Mouse (Mus musculus) heart, embryonic 15.5 days (tissue): ENCODE data around the gene Rab19. TPM values are rescaled to one million over a fixed set of nuclear protein-coding genes. Genes with fewer than 3 reads are reported as not detected.
"Not testable (repeated sequence)": the region's sequence is repeated elsewhere in the genome, so short reads cannot be mapped to it uniquely, and the experiment has no call there.

Experiments
- ATAC-seq: fragments of 200-750 bp; cut with Nextera tagmentation; replicated peaks from 2 replicates; pipeline ENCODE4 v1.8.0; 2017; ENCODE audit warnings: low read depth, moderate TSS enrichment; ENCODE audit not compliant: insufficient number of reproducible peaks, insufficient read depth, low FRiP score
- H3K27ac ChIP-seq: fragments of 300-500 bp; sonication (generic); 2 replicates; pipeline ENCODE4 v1.5.1; 2015; ENCODE audit warnings: mild to moderate bottlenecking, inconsistent platforms
- H3K27me3 ChIP-seq: fragments of 300-500 bp; sonication (generic); 2 replicates; pipeline ENCODE4 v1.6.1; 2015; ENCODE audit warnings: inconsistent platforms
- H3K36me3 ChIP-seq: fragments of 300-500 bp; sonication (generic); 2 replicates; pipeline ENCODE4 v1.6.1; 2015; ENCODE audit warnings: mild to moderate bottlenecking, inconsistent platforms
- H3K4me1 ChIP-seq: fragments of 300-500 bp; sonication (generic); replicated peaks from 2 replicates; pipeline ENCODE4 v1.6.1; 2015; ENCODE audit warnings: inconsistent platforms
- H3K4me2 ChIP-seq: fragments of 300-500 bp; sonication (generic); 2 replicates; pipeline ENCODE4 v1.6.1; 2015; ENCODE audit warnings: inconsistent platforms, mild to moderate bottlenecking, moderate library complexity
- H3K4me3 ChIP-seq: fragments of 300-500 bp; sonication (generic); 2 replicates; pipeline ENCODE4 v1.5.1; 2015; ENCODE audit warnings: mild to moderate bottlenecking, inconsistent platforms
- H3K9ac ChIP-seq: fragments of 300-500 bp; sonication (generic); 2 replicates; pipeline ENCODE4 v1.6.1; 2015; ENCODE audit warnings: mild to moderate bottlenecking, inconsistent platforms
- H3K9me3 ChIP-seq: fragments of 300-500 bp; sonication (generic); replicated peaks from 2 replicates; pipeline ENCODE4 v1.6.1; 2016; ENCODE audit warnings: inconsistent platforms
- whole genome bisulfite sequencing: fragments of 180-500 bp; shearing (Covaris S2); methylation state at CpG from one replicate; pipeline ENCODE4 v1.1.7; 2015; ENCODE audit warnings: mixed read lengths; 5-methylcytosine and 5-hydroxymethylcytosine counted together
- polyA plus RNA-seq: library from polyadenylated mRNA; unstranded; fragments of >200 nt; fragmentation: Nextera tagmentation; extraction: Ambion mirVana; gene quantifications from 2 replicates; pipeline ENCODE4 v1.2.1, GENCODE M21; 2015

Gene Rab19
- polyA plus RNA-seq, 1 experiment from 2014 or later, result 0.50 TPM

DNA sequence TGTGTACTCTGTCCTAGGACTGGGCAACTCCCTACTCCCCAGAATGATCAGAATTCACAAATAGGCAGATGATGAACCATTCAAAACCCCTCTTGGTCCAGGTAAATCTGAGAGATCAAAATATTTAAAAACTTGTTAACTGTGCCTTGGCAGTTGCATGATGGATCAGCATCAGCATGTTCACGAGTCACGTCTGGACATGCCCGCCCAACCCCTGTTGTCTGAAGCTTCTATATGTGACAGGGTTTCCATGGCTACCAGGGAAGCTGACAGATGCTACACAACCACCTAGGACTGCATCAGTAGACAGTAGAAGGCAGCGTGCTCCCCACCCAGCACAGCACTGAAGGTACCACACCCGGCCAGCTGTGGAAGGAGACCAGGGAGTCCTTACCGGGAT, 32.0 kb upstream of the Rab19 start:
- Histone ChIP-seq H3K4me1 (no peaks in the 10 kb centered on the region), H3K9me3 (no peaks in the 10 kb centered on the region), H3K27ac (no peak overlapping the region), H3K36me3 (peaks cover 50% of the 10 kb centered on the region), H3K27me3 (no peaks in the 10 kb centered on the region), H3K4me3 (no peak overlapping the region), H3K9ac (no peak overlapping the region), H3K4me2 (no peak overlapping the region)
- 83% methylated on average over 6 of the region's 6 CpGs for WGBS
- no peak for ATAC-seq

GRCm38 (mm10) chr6:39359207-39359606, 21.8 kb upstream of the Rab19 start:
- H3K4me1 ChIP-seq, H3K4me3 ChIP-seq, H3K27me3 ChIP-seq, H3K9ac ChIP-seq, H3K9me3 ChIP-seq, H3K27ac ChIP-seq, ATAC-seq, H3K4me2 ChIP-seq: not testable (repeated sequence)
- 91% methylated on average over 9 of the region's 9 CpGs for WGBS
- peaks cover 49% of the 10 kb centered on the region for H3K36me3 ChIP-seq

DNA sequence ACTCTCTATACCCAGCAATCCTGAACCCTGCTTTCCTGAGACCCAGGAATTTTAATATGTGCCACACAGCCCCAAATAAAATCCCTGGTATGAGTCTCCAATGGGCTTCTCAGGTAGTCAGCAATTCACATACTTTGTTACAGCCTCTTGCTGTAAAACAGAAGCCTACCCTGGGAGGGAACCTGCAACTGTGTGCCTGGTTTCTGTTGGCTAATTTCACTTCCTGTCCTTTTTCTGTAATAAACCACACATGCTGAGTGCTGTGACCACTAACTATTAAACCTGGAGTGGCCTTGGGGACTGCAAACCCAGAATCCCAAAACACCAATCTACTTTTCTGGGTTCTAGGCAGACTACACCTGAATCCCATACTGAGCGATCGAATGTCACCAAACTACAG, 18.3 kb upstream of the Rab19 start:
- Histone ChIP-seq H3K36me3 (peaks cover 35% of the 10 kb centered on the region; the same call in 1 of the 2 replicates), H3K4me3 (no peak overlapping the region), H3K27me3 (no peaks in the 10 kb centered on the region), H3K9me3 (no peaks in the 10 kb centered on the region), H3K4me1 (no peaks in the 10 kb centered on the region), H3K9ac (no peak overlapping the region), H3K27ac (no peak overlapping the region), H3K4me2 (no peak overlapping the region)
- ATAC-seq, result no peak
- WGBS, result 96% methylated on average over 2 of the region's 2 CpGs

DNA sequence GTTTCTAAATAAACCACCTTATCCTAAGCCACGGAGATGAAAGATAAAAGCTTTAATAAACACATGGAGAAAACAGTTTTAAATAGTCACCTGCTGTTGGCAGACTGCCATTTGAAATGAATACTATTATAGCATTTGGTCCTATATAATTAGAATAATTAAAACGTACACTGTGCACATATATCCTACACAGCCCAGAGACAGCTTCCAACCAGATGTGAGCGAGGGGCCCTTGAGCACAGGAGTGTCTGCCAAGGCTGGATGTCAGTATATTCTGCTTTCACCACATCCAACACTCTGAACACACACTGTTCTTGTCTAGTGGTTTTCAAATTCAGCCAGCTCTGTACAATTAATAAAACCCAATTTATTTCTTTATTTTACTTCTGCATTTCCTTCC, 11.3 kb upstream of the Rab19 start:
- WGBS, result 73% methylated on average over 3 of the region's 3 CpGs
- no peaks in the 10 kb centered on the region for H3K9me3 ChIP-seq
- ATAC-seq, result no peak
- H3K4me2 ChIP-seq, result no peak overlapping the region
- no peak overlapping the region for H3K4me3 ChIP-seq
- H3K36me3 ChIP-seq, result peaks cover 16% of the 10 kb centered on the region
- H3K27ac ChIP-seq, result no peak overlapping the region
- H3K27me3 ChIP-seq, result no peaks in the 10 kb centered on the region
- 0 out of 2 replicates have a peak, but pooled peaks cover 7% of the 10 kb centered on the region for H3K4me1 ChIP-seq
- no peak overlapping the region for H3K9ac ChIP-seq

DNA sequence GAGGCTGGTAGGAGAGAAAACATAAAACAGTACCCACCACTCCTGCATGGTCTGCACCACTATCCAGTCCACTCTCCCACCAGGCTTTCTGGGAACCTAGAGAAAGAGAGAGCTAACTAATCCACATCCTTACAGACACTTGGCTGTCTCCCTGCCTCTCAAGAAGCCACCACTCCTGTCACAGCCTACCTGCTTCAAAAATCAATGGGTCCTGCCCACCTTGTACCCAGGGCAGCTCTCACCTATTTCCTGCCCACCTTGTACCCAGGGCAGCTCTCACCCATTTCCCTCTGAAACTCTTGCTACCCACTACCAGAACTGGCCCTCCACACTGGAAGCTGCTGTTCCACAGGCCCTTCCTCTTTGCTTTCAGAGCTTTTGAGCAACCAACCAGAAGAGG, 8.9 kb upstream of the Rab19 start:
- no peak for ATAC-seq
- Histone ChIP-seq H3K9ac (no peak overlapping the region), H3K27ac (no peak overlapping the region)

DNA sequence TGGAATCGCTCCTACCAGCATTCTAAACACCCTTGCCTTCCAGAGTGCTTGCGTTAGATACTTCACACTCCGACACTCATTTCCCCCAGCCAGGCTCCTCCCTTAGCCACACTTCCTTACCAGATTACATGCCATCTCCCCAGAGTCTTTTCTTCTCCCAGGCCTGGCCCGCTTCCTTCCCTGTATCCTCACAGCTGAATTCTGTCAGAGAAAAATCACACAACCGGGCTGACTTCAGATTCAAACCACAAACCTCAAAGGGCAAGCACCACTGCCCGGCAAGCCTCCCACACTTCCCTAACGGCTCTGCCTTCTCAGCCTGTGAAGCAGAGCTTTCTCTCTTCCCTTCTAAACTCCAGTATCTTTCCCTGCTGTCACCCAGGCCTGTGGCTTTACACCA, 8.2 kb upstream of the Rab19 start:
- Histone ChIP-seq H3K36me3 (peaks cover 7% of the 10 kb centered on the region), H3K9me3 (no peaks in the 10 kb centered on the region), H3K27ac (peak overlapping the region; percentile 40), H3K9ac (no peak overlapping the region), H3K4me3 (no peak overlapping the region), H3K4me2 (peak overlapping the region; percentile 16; the same call in 1 of the 2 replicates), H3K4me1 (peaks cover 18% of the 10 kb centered on the region), H3K27me3 (no peaks in the 10 kb centered on the region)
- WGBS, result 38% methylated on average over 7 of the region's 7 CpGs
- 0 out of 2 replicates have a peak, but pooled peaks have one; percentile 11 for ATAC-seq

More for the DNA sequence above, 8.9 kb upstream of the Rab19 start:
- Histone ChIP-seq H3K4me1 (peaks cover 18% of the 10 kb centered on the region), H3K27me3 (no peaks in the 10 kb centered on the region), H3K4me3 (no peak overlapping the region), H3K9me3 (no peaks in the 10 kb centered on the region), H3K36me3 (peaks cover 7% of the 10 kb centered on the region), H3K4me2 (no peak overlapping the region)

DNA sequence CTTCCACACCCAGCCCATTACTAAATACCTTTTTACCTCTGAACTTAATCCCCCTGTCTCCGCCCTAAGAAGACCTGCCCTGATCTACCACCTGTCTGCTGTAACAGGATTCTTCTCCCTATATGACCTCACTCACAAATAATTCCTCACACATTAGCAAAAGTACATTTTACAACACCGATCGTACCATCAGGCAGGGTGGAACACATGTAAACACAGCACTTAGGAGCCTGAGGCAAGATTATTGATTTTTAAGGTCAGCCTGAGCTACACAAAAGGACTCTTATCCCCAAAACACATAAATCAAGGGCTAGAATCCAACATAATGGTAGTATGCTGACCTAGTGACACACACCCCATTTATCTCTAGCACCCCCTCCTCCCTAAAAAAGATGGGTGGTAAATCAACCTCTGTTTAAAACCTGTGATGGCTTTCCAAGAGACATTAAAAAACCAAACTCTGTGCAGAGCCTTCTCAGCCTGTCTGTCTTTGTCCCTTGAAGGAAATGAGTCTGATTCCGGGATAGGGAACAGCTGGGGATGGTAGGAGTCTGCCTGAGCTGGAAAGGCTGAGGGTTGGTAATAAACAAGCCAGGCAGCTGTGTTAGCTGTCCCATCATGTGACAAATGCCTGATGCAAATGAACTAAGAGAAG, 7.5 kb upstream of the Rab19 start:
- H3K4me1 ChIP-seq, result peaks cover 18% of the 10 kb centered on the region
- no peak overlapping the region for H3K9ac ChIP-seq
- H3K9me3 ChIP-seq, result no peaks in the 10 kb centered on the region
- no peak for ATAC-seq
- peaks cover 7% of the 10 kb centered on the region for H3K36me3 ChIP-seq
- H3K27me3 ChIP-seq, result no peaks in the 10 kb centered on the region
- H3K4me2 ChIP-seq, result no peak overlapping the region
- peak overlapping the region; percentile 40 for H3K27ac ChIP-seq
- no peak overlapping the region for H3K4me3 ChIP-seq
- 81% methylated on average over 4 of the region's 4 CpGs for WGBS

- Histone ChIP-seq H3K9ac (peak overlapping the region; percentile 84), H3K4me2 (peak overlapping the region; percentile 77), H3K4me3 (peak overlapping the region; percentile 81), H3K4me1 (peaks cover 21% of the 10 kb centered on the region), H3K27me3 (no peaks in the 10 kb centered on the region), H3K36me3 (peaks cover 7% of the 10 kb centered on the region), H3K27ac (no peak overlapping the region), H3K9me3 (no peaks in the 10 kb centered on the region)
- 21% methylated on average over 9 of the region's 9 CpGs for WGBS
- ATAC-seq, result no peak
These were observed 4.2 kb upstream of the Rab19 start for GRCm38 (mm10) chr6:39376775-39377174.

DNA sequence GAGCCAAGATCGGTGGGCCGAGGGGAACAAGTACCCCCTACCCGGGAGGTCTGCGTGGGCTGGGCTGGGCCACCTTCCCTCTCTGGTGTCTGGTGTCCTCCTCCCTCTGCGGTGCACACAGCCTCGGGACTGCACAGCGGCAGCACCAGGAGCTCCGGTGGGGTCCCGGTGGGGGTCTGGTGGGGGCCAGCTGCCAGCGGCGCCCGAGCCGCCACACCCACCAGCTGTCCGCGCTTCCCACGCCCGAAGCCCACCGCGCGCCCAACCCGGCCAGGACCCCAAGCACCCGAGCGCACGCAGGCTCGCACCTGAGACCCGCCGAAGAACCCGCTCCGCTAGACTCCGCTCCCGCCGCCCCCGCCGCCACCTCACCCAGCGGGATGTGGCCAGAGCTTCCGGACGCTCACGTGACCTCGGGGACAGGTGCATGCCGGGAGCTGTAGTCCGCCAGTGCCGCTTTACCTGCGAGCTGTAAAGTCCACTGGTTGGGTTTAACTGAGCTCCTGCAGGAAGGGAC, 3.6 kb upstream of the Rab19 start, which contains the start of gene Slc37a3:
TSS of gene Slc37a3 (minus strand) at position 365 of the 517 bp plus-strand sequence.
- Histone ChIP-seq H3K4me2 (peak within 1 kb of the TSS; percentile 77), H3K36me3 (peaks cover 7% of the 10 kb centered on the region), H3K4me3 (peak within 1 kb of the TSS; percentile 81), H3K27ac (peak within 1 kb of the TSS; percentile 46; the same call in 1 of the 2 replicates), H3K27me3 (no peaks in the 10 kb centered on the region), H3K9ac (peak within 1 kb of the TSS; percentile 84), H3K4me1 (peaks cover 19% of the 10 kb centered on the region), H3K9me3 (no peaks in the 10 kb centered on the region)
- WGBS, result under 1% methylated on average over 43 of the region's 43 CpGs
- peak; percentile 90 for ATAC-seq

- not testable (repeated sequence) for H3K4me3 ChIP-seq, H3K9me3 ChIP-seq, H3K27me3 ChIP-seq, ATAC-seq, H3K27ac ChIP-seq, H3K9ac ChIP-seq, H3K36me3 ChIP-seq, H3K4me2 ChIP-seq
- WGBS, result 71% methylated on average over 13 of the region's 13 CpGs
- H3K4me1 ChIP-seq, result peaks cover 15% of the 10 kb centered on the region
These were observed 2.7 kb upstream of the Rab19 start for GRCm38 (mm10) chr6:39378161-39378835.

DNA sequence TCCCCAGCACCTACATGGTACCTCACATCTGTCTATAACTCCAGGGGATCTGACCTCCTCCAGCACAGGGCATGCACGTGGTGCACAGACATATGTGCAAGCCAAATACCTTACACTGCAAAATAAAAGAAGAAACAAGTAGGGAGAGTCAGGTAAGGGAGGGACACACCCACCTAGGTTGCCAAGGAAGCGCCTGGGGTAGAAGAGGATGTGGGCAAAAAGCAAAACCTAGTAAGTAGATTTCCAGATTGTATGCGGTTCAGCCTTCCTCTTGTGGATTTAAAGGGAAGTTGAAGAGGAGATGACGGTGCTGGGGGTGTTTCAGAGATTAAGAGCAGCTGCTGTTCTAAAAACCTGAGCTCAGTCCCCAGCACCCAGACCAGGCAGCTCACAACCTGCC, 1.8 kb upstream of the Rab19 start:
- no peaks in the 10 kb centered on the region for H3K9me3 ChIP-seq
- no peaks in the 10 kb centered on the region for H3K27me3 ChIP-seq
- peaks cover 15% of the 10 kb centered on the region for H3K4me1 ChIP-seq
- H3K4me2 ChIP-seq, result no peak overlapping the region
- H3K9ac ChIP-seq, result no peak overlapping the region
- no peak for ATAC-seq
- 51% methylated on average over 4 of the region's 4 CpGs for WGBS
- H3K4me3 ChIP-seq, result no peak overlapping the region
- H3K27ac ChIP-seq, result no peak overlapping the region
- H3K36me3 ChIP-seq, result peaks cover under 1% of the 10 kb centered on the region; the same call in 1 of the 2 replicates
